Mouse (Mus musculus): Measurements from ENCODE around the gene Oca2. TPM values are rescaled to one million over a fixed set of nuclear protein-coding genes. Genes with fewer than 3 reads are reported as not detected.

Gene Oca2
- total RNA-seq, 2 experiments from 2014 or later: not detected

- no peak for DNase-seq (ENCODE audit: low spot score)
These were observed 142.3 kb downstream of the Oca2 start for GRCm38 (mm10) chr7:56381750-56382421.

GRCm38 (mm10) chr7:56382706-56383105, 143.1 kb downstream of the Oca2 start:
- no peak for DNase-seq (ENCODE audit: low spot score)

- DNase-seq (ENCODE audit: low spot score): no peak
These were observed 148.7 kb downstream of the Oca2 start for GRCm38 (mm10) chr7:56388295-56388694.

GRCm38 (mm10) chr7:56418182-56418836, 178.7 kb downstream of the Oca2 start:
- DNase-seq (ENCODE audit: low spot score): no peak

GRCm38 (mm10) chr7:56419253-56419844, 179.8 kb downstream of the Oca2 start:
- DNase-seq (ENCODE audit: low spot score): peak; percentile 39

- DNase-seq (ENCODE audit: low spot score): no peak
These were observed 182.4 kb downstream of the Oca2 start for GRCm38 (mm10) chr7:56421946-56422345.

GRCm38 (mm10) chr7:56423548-56423947, 184.0 kb downstream of the Oca2 start:
- DNase-seq (ENCODE audit: low spot score): no peak

- no peak for DNase-seq (ENCODE audit: low spot score)
These were observed 221.4 kb downstream of the Oca2 start for GRCm38 (mm10) chr7:56460814-56461520.

GRCm38 (mm10) chr7:56498242-56498641, 258.7 kb downstream of the Oca2 start:
- DNase-seq (ENCODE audit: low spot score): no peak

- DNase-seq (ENCODE audit: low spot score): no peak
These were observed 259.8 kb downstream of the Oca2 start for GRCm38 (mm10) chr7:56499319-56499718.

GRCm38 (mm10) chr7:56499767-56500166, 260.2 kb downstream of the Oca2 start:
- DNase-seq (ENCODE audit: low spot score): no peak

GRCm38 (mm10) chr7:56500438-56500837, 260.9 kb downstream of the Oca2 start:
- no peak for DNase-seq (ENCODE audit: low spot score)

- no peak for DNase-seq (ENCODE audit: low spot score)
These were observed 279.0 kb downstream of the Oca2 start for GRCm38 (mm10) chr7:56518581-56518980.

- no peak for DNase-seq (ENCODE audit: low spot score)
These were observed 280.2 kb downstream of the Oca2 start for GRCm38 (mm10) chr7:56519741-56520140.

- no peak for DNase-seq (ENCODE audit: low spot score)
These were observed 295.3 kb downstream of the Oca2 start for GRCm38 (mm10) chr7:56534856-56535255.

GRCm38 (mm10) chr7:56549226-56549625, 309.7 kb downstream of the Oca2 start:
- DNase-seq (ENCODE audit: low spot score): peak; percentile 10

- DNase-seq (ENCODE audit: low spot score): no peak
These were observed 312.2 kb downstream of the Oca2 start for GRCm38 (mm10) chr7:56551804-56552203.

Other genes with a start within 250 kb of the Oca2 start
- 1 to 10 TPM; 3.4 to 3.9 TPM for gene Nipa1, start 219.8 kb upstream of the Oca2 start, total RNA-seq (2021)
- 10 to 100 TPM; 49.6 to 52.6 TPM for gene Herc2, start 189.6 kb upstream of the Oca2 start, total RNA-seq (2021)